Mouse (Mus musculus) ES-Bruce4 (cell line): ENCODE data around the gene Rhoh. TPM values are rescaled to one million over a fixed set of nuclear protein-coding genes. Genes with fewer than 3 reads are reported as not detected.

Experiments
- H3K27ac ChIP-seq: 2 replicates; pipeline ENCODE4 v1.5.1; 2012; ENCODE audit warnings: low read length, inconsistent platforms; ENCODE audit not compliant: insufficient read depth
- H3K27me3 ChIP-seq: 2 replicates; pipeline ENCODE4 v1.6.1; 2012; ENCODE audit warnings: mild to moderate bottlenecking, low read length, inconsistent platforms; ENCODE audit not compliant: control insufficient read depth, poor library complexity, insufficient read depth, severe bottlenecking
- H3K36me3 ChIP-seq: 2 replicates; pipeline ENCODE4 v1.6.1; 2012; ENCODE audit warnings: inconsistent platforms, mild to moderate bottlenecking, low read length, moderate library complexity; ENCODE audit not compliant: control insufficient read depth, poor library complexity, insufficient read depth, severe bottlenecking
- H3K4me1 ChIP-seq: one replicate; pipeline ENCODE4 v1.8.1; 2011; ENCODE audit warnings: low read length; ENCODE audit not compliant: control insufficient read depth, insufficient read depth
- H3K4me3 ChIP-seq: 2 replicates; pipeline ENCODE4 v1.5.1; 2011; ENCODE audit warnings: low read depth, mild to moderate bottlenecking, low read length
- H3K9ac ChIP-seq: 2 replicates; pipeline ENCODE4 v1.6.1; 2012; ENCODE audit warnings: low read depth, mild to moderate bottlenecking, inconsistent platforms; ENCODE audit not compliant: poor library complexity, severe bottlenecking
- H3K9me3 ChIP-seq: replicated peaks from 2 replicates; pipeline ENCODE4 v1.6.1; 2012; ENCODE audit warnings: mild to moderate bottlenecking, low read length, inconsistent platforms; ENCODE audit not compliant: control insufficient read depth, poor library complexity, insufficient read depth, severe bottlenecking
- CTCF ChIP-seq: IDR thresholded peaks from one replicate; pipeline ENCODE4 v1.8.1; 2011; ENCODE audit warnings: low read depth, low read length
- EP300 ChIP-seq: IDR thresholded peaks from 2 replicates; pipeline ENCODE4 v1.6.1; 2011; ENCODE audit warnings: low read depth, low read length; ENCODE audit not compliant: insufficient read depth
- POLR2A ChIP-seq: IDR thresholded peaks from one replicate; pipeline ENCODE4 v1.8.1; 2011; ENCODE audit warnings: low read length; ENCODE audit not compliant: insufficient read depth
- polyA plus RNA-seq: library from polyadenylated mRNA; stranded (reverse); fragments of >200 nt; gene quantifications from 2 replicates; pipeline ENCODE4 v1.2.4, GENCODE M21; 2011; ENCODE audit warnings: low read depth; ENCODE audit not compliant: missing spikeins, insufficient read depth, insufficient read length

The Rhoh gene
- polyA plus RNA-seq, 1 experiment = 0.12 TPM

DNA sequence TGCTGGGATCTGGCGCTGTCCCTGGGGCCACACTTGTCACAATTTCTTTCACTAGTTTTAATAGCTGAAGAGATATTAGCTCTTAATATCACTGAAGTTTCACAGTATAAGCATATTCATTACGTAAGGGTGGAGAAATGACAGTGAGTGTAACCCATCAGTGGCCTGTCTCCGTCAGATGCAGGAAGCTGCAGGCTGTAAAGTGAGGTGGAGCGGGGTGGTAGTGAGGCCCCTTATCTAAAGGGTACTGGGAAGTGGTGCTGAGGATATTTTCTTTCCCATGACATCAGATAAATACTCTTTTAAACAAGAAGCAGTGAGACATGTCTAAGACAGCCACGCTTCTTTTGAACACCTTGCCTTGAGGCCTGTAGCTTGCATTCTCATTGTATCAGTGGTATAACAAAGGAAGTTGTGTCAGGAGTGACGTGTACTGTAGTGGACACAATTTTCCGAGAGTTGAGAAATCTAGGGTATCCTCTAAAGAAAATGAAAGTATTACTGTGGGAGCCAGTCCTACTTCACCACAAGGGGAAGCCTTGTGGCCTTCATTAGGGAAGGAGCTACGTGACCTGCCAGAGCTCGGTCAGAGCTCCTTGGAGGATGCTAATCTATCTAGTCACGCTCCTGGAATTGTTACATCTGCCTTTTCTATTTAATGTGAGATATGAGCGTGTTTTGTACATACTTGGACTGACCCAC is 28.9 kb upstream of the Rhoh start:
- TF ChIP-seq CTCF (no peak), EP300 (no peak), POLR2A (no peak)
- H3K27me3 ChIP-seq = no peaks in the 10 kb centered on the region
- H3K9ac ChIP-seq = no peak overlapping the region
- no peak overlapping the region for H3K4me3 ChIP-seq
- H3K27ac ChIP-seq = no peak overlapping the region
- H3K36me3 ChIP-seq = no peaks in the 10 kb centered on the region
- H3K4me1 ChIP-seq = no peaks in the 10 kb centered on the region
- no peaks in the 10 kb centered on the region for H3K9me3 ChIP-seq

DNA sequence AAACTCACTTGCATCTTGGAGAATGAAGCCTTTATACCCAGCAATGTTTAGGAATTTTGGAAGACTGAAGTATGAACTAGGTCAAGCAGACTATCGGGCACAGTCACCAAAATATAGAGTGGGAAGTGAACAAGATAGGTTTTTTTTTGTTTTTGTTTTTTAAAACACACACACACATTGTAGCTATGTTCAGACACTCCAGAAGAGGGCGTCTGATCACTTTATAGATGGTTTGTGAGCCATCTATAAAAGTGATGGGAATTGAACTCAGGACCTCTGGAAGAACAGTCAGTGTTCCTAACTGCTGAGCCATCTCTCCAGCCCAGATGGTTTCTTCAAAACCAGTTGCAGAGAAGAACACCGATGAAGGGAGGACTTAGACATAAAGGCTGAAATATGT is 27.9 kb upstream of the Rhoh start:
- no peaks in the 10 kb centered on the region for H3K4me1 ChIP-seq
- TF ChIP-seq EP300 (no peak), POLR2A (no peak), CTCF (no peak)
- no peak overlapping the region for H3K27ac ChIP-seq

GRCm38 (mm10) chr5:65833766-65834498 is 27.1 kb upstream of the Rhoh start:
- Histone ChIP-seq H3K4me3 (no peak overlapping the region), H3K27me3 (no peaks in the 10 kb centered on the region), H3K9me3 (no peaks in the 10 kb centered on the region), H3K36me3 (no peaks in the 10 kb centered on the region), H3K9ac (no peak overlapping the region), H3K27ac (no peak overlapping the region), H3K4me1 (no peaks in the 10 kb centered on the region)
- TF ChIP-seq CTCF (no peak), EP300 (no peak), POLR2A (no peak)

More for the DNA sequence above, 27.9 kb upstream of the Rhoh start:
- Histone ChIP-seq H3K9me3 (no peaks in the 10 kb centered on the region), H3K9ac (no peak overlapping the region), H3K36me3 (no peaks in the 10 kb centered on the region), H3K4me3 (no peak overlapping the region), H3K27me3 (no peaks in the 10 kb centered on the region)

DNA sequence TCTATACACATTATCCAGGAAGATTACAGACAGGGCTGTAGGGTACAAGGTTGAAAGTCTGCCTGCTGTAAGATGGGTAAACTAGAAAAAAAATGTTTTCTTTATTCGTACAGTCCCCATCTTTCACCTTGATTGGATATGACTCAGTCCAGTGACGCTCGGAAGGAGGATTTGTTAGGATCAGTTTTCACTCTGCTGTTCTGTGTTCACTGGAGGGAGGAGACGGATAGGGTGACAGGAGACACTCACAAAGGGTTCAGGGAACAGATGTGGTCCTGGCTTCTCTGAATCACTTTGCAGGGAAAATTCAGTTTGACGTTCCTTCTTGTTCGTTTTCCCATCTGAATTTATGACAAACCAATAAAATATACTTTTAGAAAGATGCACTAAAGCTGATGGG is 23.0 kb upstream of the Rhoh start:
- no peak overlapping the region for H3K27ac ChIP-seq
- H3K9me3 ChIP-seq = no peaks in the 10 kb centered on the region
- no peaks in the 10 kb centered on the region for H3K27me3 ChIP-seq
- H3K36me3 ChIP-seq = no peaks in the 10 kb centered on the region
- no peak overlapping the region for H3K4me3 ChIP-seq
- no peak overlapping the region for H3K9ac ChIP-seq
- no peaks in the 10 kb centered on the region for H3K4me1 ChIP-seq
- TF ChIP-seq POLR2A (no peak), EP300 (no peak), CTCF (no peak)

- Histone ChIP-seq H3K27ac (no peak overlapping the region), H3K9me3 (no peaks in the 10 kb centered on the region), H3K4me1 (no peaks in the 10 kb centered on the region), H3K36me3 (no peaks in the 10 kb centered on the region), H3K27me3 (no peaks in the 10 kb centered on the region), H3K4me3 (no peak overlapping the region), H3K9ac (no peak overlapping the region)
- no peak for TF ChIP-seq EP300
Observed at GRCm38 (mm10) chr5:65842947-65843346, 18.1 kb upstream of the Rhoh start.

DNA sequence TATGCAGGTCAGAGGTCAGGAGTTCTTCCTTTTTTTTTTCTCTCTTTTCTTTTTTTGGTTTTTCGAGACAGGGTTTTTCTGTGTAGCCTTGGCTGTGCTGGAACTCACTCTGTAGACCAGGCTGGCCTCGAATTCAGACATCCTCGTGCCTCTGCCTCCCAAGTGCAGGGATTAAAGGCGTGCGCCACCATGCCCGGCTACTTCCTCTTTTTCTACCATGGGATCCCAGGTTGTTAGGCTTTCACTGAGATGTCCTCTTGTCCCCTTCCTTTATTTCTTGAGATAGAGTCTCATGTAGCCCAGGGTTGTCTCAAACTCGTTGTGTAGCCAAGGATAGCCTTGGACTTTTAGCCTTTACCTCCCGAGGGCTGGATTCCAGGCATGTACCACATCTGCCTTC is 14.5 kb upstream of the Rhoh start:
- H3K9me3 ChIP-seq = no peaks in the 10 kb centered on the region
- H3K4me3 ChIP-seq = no peak overlapping the region
- H3K9ac ChIP-seq = no peak overlapping the region
- no peaks in the 10 kb centered on the region for H3K27me3 ChIP-seq
- H3K36me3 ChIP-seq = no peaks in the 10 kb centered on the region
- H3K27ac ChIP-seq = no peak overlapping the region
- TF ChIP-seq EP300 = no peak
- TF ChIP-seq CTCF = no peak
- TF ChIP-seq POLR2A = no peak
- no peaks in the 10 kb centered on the region for H3K4me1 ChIP-seq
